Mouse (Mus musculus): ENCODE data around the gene Ms4a18. TPM values are rescaled to one million over a fixed set of nuclear protein-coding genes. Genes with fewer than 3 reads are reported as not detected.

Ms4a18 gene
- polyA plus RNA-seq, 1 experiment from 2014 or later = not detected

GRCm38 (mm10) chr19:11048503-11048902, 30.7 kb upstream of the Ms4a18 start:
- no peaks in the 10 kb centered on the region for H3K27me3 ChIP-seq (ENCODE audit: control insufficient read depth, insufficient read depth, low read length)
- no peaks in the 10 kb centered on the region for H3K4me1 ChIP-seq (replicated peaks; ENCODE audit: control insufficient read depth, insufficient read depth, low read length)
- ATAC-seq (ENCODE audit: low FRiP score) = no peak
- H3K9ac ChIP-seq (ENCODE audit: low read depth, low read length) = no peak overlapping the region
- no peak overlapping the region for H3K4me3 ChIP-seq (ENCODE audit: low read depth, low read length)
- H3K9me3 ChIP-seq (ENCODE audit: control insufficient read depth, low read length) = no peaks in the 10 kb centered on the region
- no peaks in the 10 kb centered on the region for H3K36me3 ChIP-seq (ENCODE audit: control insufficient read depth, insufficient read depth, low read length)
- H3K27ac ChIP-seq (ENCODE audit: low read depth, low read length) = no peak overlapping the region
- WGBS = 67% methylated on average over 1 of the region's 1 CpGs
- no peak for DNase-seq (ENCODE audit: low spot score)
- no peak overlapping the region for H3K4me2 ChIP-seq (replicated peaks; ENCODE audit: low read depth, low read length)

GRCm38 (mm10) chr19:11048009-11048408, 30.2 kb upstream of the Ms4a18 start:
- DNase-seq (ENCODE audit: low spot score) (no peak), ATAC-seq (ENCODE audit: low FRiP score) (no peak)
- Histone ChIP-seq H3K4me3 (ENCODE audit: low read depth, low read length) (no peak overlapping the region), H3K27ac (ENCODE audit: low read depth, low read length) (no peak overlapping the region), H3K27me3 (ENCODE audit: control insufficient read depth, insufficient read depth, low read length) (no peaks in the 10 kb centered on the region), H3K36me3 (ENCODE audit: control insufficient read depth, insufficient read depth, low read length) (no peaks in the 10 kb centered on the region), H3K4me1 (replicated peaks; ENCODE audit: control insufficient read depth, insufficient read depth, low read length) (no peaks in the 10 kb centered on the region), H3K9ac (ENCODE audit: low read depth, low read length) (no peak overlapping the region), H3K9me3 (ENCODE audit: control insufficient read depth, low read length) (no peaks in the 10 kb centered on the region), H3K4me2 (replicated peaks; ENCODE audit: low read depth, low read length) (no peak overlapping the region)
- 88% methylated on average over 6 of the region's 6 CpGs for WGBS

GRCm38 (mm10) chr19:11044996-11045711, 27.3 kb upstream of the Ms4a18 start:
- ATAC-seq (ENCODE audit: low FRiP score) (peak; percentile 100), DNase-seq (ENCODE audit: low spot score) (peak; percentile 79)
- Histone ChIP-seq H3K4me1 (replicated peaks; ENCODE audit: control insufficient read depth, insufficient read depth, low read length) (no peaks in the 10 kb centered on the region), H3K4me3 (ENCODE audit: low read depth, low read length) (peak overlapping the region; percentile 28), H3K27me3 (ENCODE audit: control insufficient read depth, insufficient read depth, low read length) (no peaks in the 10 kb centered on the region), H3K9ac (ENCODE audit: low read depth, low read length) (0 out of 2 replicates have a peak overlapping the region, but pooled peaks have one; percentile 31), H3K36me3 (ENCODE audit: control insufficient read depth, insufficient read depth, low read length) (no peaks in the 10 kb centered on the region), H3K27ac (ENCODE audit: low read depth, low read length) (no peak overlapping the region), H3K9me3 (ENCODE audit: control insufficient read depth, low read length) (no peaks in the 10 kb centered on the region), H3K4me2 (replicated peaks; ENCODE audit: low read depth, low read length) (peak overlapping the region; percentile 48)
- 6% methylated on average over 39 of the region's 40 CpGs for WGBS

GRCm38 (mm10) chr19:11044671-11044995, 26.8 kb upstream of the Ms4a18 start:
- Histone ChIP-seq H3K9ac (ENCODE audit: low read depth, low read length) (0 out of 2 replicates have a peak overlapping the region, but pooled peaks have one; percentile 31), H3K27ac (ENCODE audit: low read depth, low read length) (no peak overlapping the region), H3K36me3 (ENCODE audit: control insufficient read depth, insufficient read depth, low read length) (no peaks in the 10 kb centered on the region), H3K27me3 (ENCODE audit: control insufficient read depth, insufficient read depth, low read length) (no peaks in the 10 kb centered on the region), H3K9me3 (ENCODE audit: control insufficient read depth, low read length) (no peaks in the 10 kb centered on the region), H3K4me2 (replicated peaks; ENCODE audit: low read depth, low read length) (peak overlapping the region; percentile 48), H3K4me3 (ENCODE audit: low read depth, low read length) (peak overlapping the region; percentile 28; the same call in 1 of the 2 replicates), H3K4me1 (replicated peaks; ENCODE audit: control insufficient read depth, insufficient read depth, low read length) (no peaks in the 10 kb centered on the region)
- ATAC-seq (ENCODE audit: low FRiP score) (peak; percentile 79), DNase-seq (ENCODE audit: low spot score) (no peak)
- 38% methylated on average over 5 of the region's 5 CpGs for WGBS

GRCm38 (mm10) chr19:11037570-11037969, 19.7 kb upstream of the Ms4a18 start:
- Histone ChIP-seq H3K9ac (ENCODE audit: low read depth, low read length) (no peak overlapping the region), H3K27ac (ENCODE audit: low read depth, low read length) (no peak overlapping the region), H3K4me1 (replicated peaks; ENCODE audit: control insufficient read depth, insufficient read depth, low read length) (no peaks in the 10 kb centered on the region), H3K4me3 (ENCODE audit: low read depth, low read length) (no peak overlapping the region), H3K4me2 (replicated peaks; ENCODE audit: low read depth, low read length) (no peak overlapping the region), H3K36me3 (ENCODE audit: control insufficient read depth, insufficient read depth, low read length) (no peaks in the 10 kb centered on the region), H3K9me3 (ENCODE audit: control insufficient read depth, low read length) (no peaks in the 10 kb centered on the region), H3K27me3 (ENCODE audit: control insufficient read depth, insufficient read depth, low read length) (no peaks in the 10 kb centered on the region)
- no peak for DNase-seq (ENCODE audit: low spot score)
- no peak for ATAC-seq (ENCODE audit: low FRiP score)

GRCm38 (mm10) chr19:11022382-11022781, 4.6 kb upstream of the Ms4a18 start:
- Histone ChIP-seq H3K9me3 (ENCODE audit: control insufficient read depth, low read length) (no peaks in the 10 kb centered on the region), H3K27ac (ENCODE audit: low read depth, low read length) (no peak overlapping the region), H3K36me3 (ENCODE audit: control insufficient read depth, insufficient read depth, low read length) (no peaks in the 10 kb centered on the region), H3K4me1 (replicated peaks; ENCODE audit: control insufficient read depth, insufficient read depth, low read length) (no peaks in the 10 kb centered on the region), H3K27me3 (ENCODE audit: control insufficient read depth, insufficient read depth, low read length) (no peaks in the 10 kb centered on the region), H3K9ac (ENCODE audit: low read depth, low read length) (no peak overlapping the region), H3K4me2 (replicated peaks; ENCODE audit: low read depth, low read length) (no peak overlapping the region), H3K4me3 (ENCODE audit: low read depth, low read length) (no peak overlapping the region)
- DNase-seq (ENCODE audit: low spot score) (no peak), ATAC-seq (ENCODE audit: low FRiP score) (no peak)

- no peak for DNase-seq (ENCODE audit: low spot score)
- Histone ChIP-seq H3K27ac (ENCODE audit: low read depth, low read length) (no peak overlapping the region), H3K27me3 (ENCODE audit: control insufficient read depth, insufficient read depth, low read length) (no peaks in the 10 kb centered on the region), H3K4me1 (replicated peaks; ENCODE audit: control insufficient read depth, insufficient read depth, low read length) (no peaks in the 10 kb centered on the region), H3K4me3 (ENCODE audit: low read depth, low read length) (no peak overlapping the region), H3K9me3 (ENCODE audit: control insufficient read depth, low read length) (no peaks in the 10 kb centered on the region), H3K36me3 (ENCODE audit: control insufficient read depth, insufficient read depth, low read length) (no peaks in the 10 kb centered on the region), H3K4me2 (replicated peaks; ENCODE audit: low read depth, low read length) (no peak overlapping the region), H3K9ac (ENCODE audit: low read depth, low read length) (no peak overlapping the region)
- WGBS = 91% methylated on average over 2 of the region's 2 CpGs
- no peak for ATAC-seq (ENCODE audit: low FRiP score)
Measured at GRCm38 (mm10) chr19:11017251-11017650, 580 bp downstream of the Ms4a18 start.

- WGBS = 93% methylated on average over 1 of the region's 1 CpGs
- no peaks in the 10 kb centered on the region for H3K4me1 ChIP-seq (replicated peaks; ENCODE audit: control insufficient read depth, insufficient read depth, low read length)
- H3K27me3 ChIP-seq (ENCODE audit: control insufficient read depth, insufficient read depth, low read length) = no peaks in the 10 kb centered on the region
- no peak overlapping the region for H3K4me2 ChIP-seq (replicated peaks; ENCODE audit: low read depth, low read length)
- H3K9me3 ChIP-seq (ENCODE audit: control insufficient read depth, low read length) = no peaks in the 10 kb centered on the region
- no peak overlapping the region for H3K27ac ChIP-seq (ENCODE audit: low read depth, low read length)
- ATAC-seq (ENCODE audit: low FRiP score) (no peak), DNase-seq (ENCODE audit: low spot score) (no peak)
- H3K9ac ChIP-seq (ENCODE audit: low read depth, low read length) = no peak overlapping the region
- H3K36me3 ChIP-seq (ENCODE audit: control insufficient read depth, insufficient read depth, low read length) = no peaks in the 10 kb centered on the region
- no peak overlapping the region for H3K4me3 ChIP-seq (ENCODE audit: low read depth, low read length)
Measured at GRCm38 (mm10) chr19:11015998-11016397, 1.8 kb downstream of the Ms4a18 start.

GRCm38 (mm10) chr19:11015468-11015867, 2.4 kb downstream of the Ms4a18 start:
- H3K4me1 ChIP-seq (replicated peaks; ENCODE audit: control insufficient read depth, insufficient read depth, low read length) = no peaks in the 10 kb centered on the region
- H3K9me3 ChIP-seq (ENCODE audit: control insufficient read depth, low read length) = no peaks in the 10 kb centered on the region
- H3K4me2 ChIP-seq (replicated peaks; ENCODE audit: low read depth, low read length) = no peak overlapping the region
- H3K27ac ChIP-seq (ENCODE audit: low read depth, low read length) = no peak overlapping the region
- no peak overlapping the region for H3K9ac ChIP-seq (ENCODE audit: low read depth, low read length)
- no peaks in the 10 kb centered on the region for H3K36me3 ChIP-seq (ENCODE audit: control insufficient read depth, insufficient read depth, low read length)
- no peaks in the 10 kb centered on the region for H3K27me3 ChIP-seq (ENCODE audit: control insufficient read depth, insufficient read depth, low read length)
- no peak overlapping the region for H3K4me3 ChIP-seq (ENCODE audit: low read depth, low read length)
- ATAC-seq (ENCODE audit: low FRiP score) = no peak
- no peak for DNase-seq (ENCODE audit: low spot score)
